Mouse (Mus musculus) limb, embryonic 15.5 days (tissue): ENCODE measurements around the gene Pigm. TPM values are rescaled to one million over a fixed set of nuclear protein-coding genes. Genes with fewer than 3 reads are reported as not detected.

Experiments used
- ATAC-seq: fragments of 200-750 bp; cut with Nextera tagmentation; 2 replicates; pipeline ENCODE4 v1.8.0; 2017; ENCODE audit warnings: low read depth, moderate TSS enrichment; ENCODE audit not compliant: insufficient number of reproducible peaks, low FRiP score, low TSS enrichment
- H3K27ac ChIP-seq: fragments of 300-500 bp; sonication (generic); 2 replicates; pipeline ENCODE4 v1.5.1; 2015; ENCODE audit warnings: moderate library complexity, mild to moderate bottlenecking, inconsistent platforms
- H3K27me3 ChIP-seq: fragments of 300-500 bp; sonication (generic); 2 replicates; pipeline ENCODE4 v1.6.1; 2015; ENCODE audit warnings: inconsistent platforms
- H3K36me3 ChIP-seq: fragments of 300-500 bp; sonication (generic); 2 replicates; pipeline ENCODE4 v1.6.1; 2015; ENCODE audit warnings: inconsistent platforms
- H3K4me1 ChIP-seq: fragments of 300-500 bp; sonication (generic); 2 replicates; pipeline ENCODE4 v1.6.1; 2015; ENCODE audit warnings: inconsistent platforms
- H3K4me2 ChIP-seq: fragments of 300-500 bp; sonication (generic); 2 replicates; pipeline ENCODE4 v1.6.1; 2015; ENCODE audit warnings: mild to moderate bottlenecking, inconsistent platforms
- H3K4me3 ChIP-seq: fragments of 300-500 bp; sonication (generic); 2 replicates; pipeline ENCODE4 v1.5.1; 2015; ENCODE audit warnings: mild to moderate bottlenecking, inconsistent platforms
- H3K9ac ChIP-seq: fragments of 300-500 bp; sonication (generic); 2 replicates; pipeline ENCODE4 v1.6.1; 2015; ENCODE audit warnings: inconsistent platforms
- H3K9me3 ChIP-seq: fragments of 300-500 bp; sonication (generic); 2 replicates; pipeline ENCODE4 v1.6.1; 2016; ENCODE audit warnings: inconsistent platforms
- WGBS: fragments of 180-500 bp; shearing (Covaris S2); methylation state at CpG from one replicate; pipeline ENCODE4 v1.1.7; 2015; 5-methylcytosine and 5-hydroxymethylcytosine counted together
- polyA plus RNA-seq: library from polyadenylated mRNA; unstranded; fragments of >200 nt; fragmentation: Nextera tagmentation; extraction: Ambion mirVana; gene quantifications from 2 replicates; pipeline ENCODE4 v1.2.1, GENCODE M21; 2015

Pigm gene
- polyA plus RNA-seq, 1 experiment from 2014 or later = 5.2 TPM

DNA sequence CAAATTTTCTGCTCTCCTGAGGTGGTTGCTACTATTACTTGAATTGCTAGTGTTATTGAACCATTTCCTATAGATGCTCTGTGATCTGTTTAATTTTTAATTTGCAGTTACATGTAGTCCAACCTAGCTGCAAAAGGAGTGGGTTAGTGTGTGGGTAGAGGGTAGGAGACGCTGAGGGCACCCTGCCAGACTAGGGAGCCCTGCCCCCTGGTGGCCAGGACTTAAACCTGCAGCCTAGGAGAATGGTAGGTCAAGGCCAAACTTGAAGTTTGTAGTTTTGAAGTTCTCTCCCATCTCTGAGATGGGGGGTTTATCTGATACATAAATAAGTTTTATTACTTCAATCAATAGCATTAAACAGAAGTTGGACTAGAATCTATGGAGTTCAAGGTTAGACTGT lies 18.8 kb upstream of the Pigm start:
- no peaks in the 10 kb centered on the region for H3K36me3 ChIP-seq
- no peak overlapping the region for H3K4me2 ChIP-seq
- no peaks in the 10 kb centered on the region for H3K9me3 ChIP-seq
- H3K9ac ChIP-seq = no peak overlapping the region
- H3K27ac ChIP-seq = no peak overlapping the region
- 3% methylated on average over 1 of the region's 1 CpGs for WGBS
- H3K27me3 ChIP-seq = 0 out of 2 replicates have a peak, but pooled peaks cover 2% of the 10 kb centered on the region
- H3K4me1 ChIP-seq = no peaks in the 10 kb centered on the region
- no peak overlapping the region for H3K4me3 ChIP-seq
- no peak for ATAC-seq

DNA sequence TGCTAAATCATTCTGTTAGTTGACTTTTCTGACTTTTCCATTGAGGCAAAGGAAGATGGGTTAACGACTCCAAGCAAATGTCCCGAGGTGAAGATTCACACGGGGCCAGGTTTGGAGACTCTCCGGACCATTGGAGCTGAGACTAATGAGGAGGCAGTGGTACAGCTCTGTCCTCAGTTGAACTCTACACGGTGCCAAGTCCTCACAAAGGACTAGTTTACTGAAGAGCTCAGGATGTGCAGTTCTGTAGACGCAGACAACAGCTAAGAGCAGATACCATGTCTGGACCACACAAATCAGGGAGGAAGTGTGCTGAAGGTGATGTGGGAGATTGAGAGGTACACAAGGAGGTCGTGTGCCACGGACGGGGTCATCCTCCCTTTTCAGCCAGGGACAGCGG lies 18.0 kb upstream of the Pigm start:
- no peak overlapping the region for H3K4me3 ChIP-seq
- no peak for ATAC-seq
- H3K9ac ChIP-seq = no peak overlapping the region
- H3K27me3 ChIP-seq = 0 out of 2 replicates have a peak, but pooled peaks cover 2% of the 10 kb centered on the region
- H3K4me2 ChIP-seq = no peak overlapping the region
- H3K9me3 ChIP-seq = no peaks in the 10 kb centered on the region
- WGBS = 78% methylated on average over 10 of the region's 10 CpGs
- no peak overlapping the region for H3K27ac ChIP-seq
- no peaks in the 10 kb centered on the region for H3K4me1 ChIP-seq
- no peaks in the 10 kb centered on the region for H3K36me3 ChIP-seq

DNA sequence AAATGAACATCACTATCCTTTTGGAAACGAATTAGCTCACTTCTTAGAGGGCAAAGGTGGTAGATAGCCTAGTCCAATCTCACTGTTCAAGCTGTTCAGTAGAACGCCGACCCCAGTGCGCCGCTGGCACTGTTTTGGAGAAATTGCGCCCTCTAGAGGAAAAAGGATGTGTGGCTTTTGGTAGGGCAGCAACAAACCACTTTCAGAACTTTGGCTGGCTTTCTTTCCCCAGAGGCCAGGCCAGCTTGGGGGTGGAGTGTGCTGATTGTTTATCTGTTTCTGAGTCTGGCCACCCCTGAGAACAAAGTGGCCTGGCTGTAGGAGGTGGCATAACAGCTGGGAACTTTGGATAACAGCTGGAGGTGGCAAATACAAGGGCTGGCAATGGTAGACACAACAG lies 11.7 kb upstream of the Pigm start:
- no peaks in the 10 kb centered on the region for H3K36me3 ChIP-seq
- 15% methylated on average over 6 of the region's 6 CpGs for WGBS
- ATAC-seq = no peak
- H3K9ac ChIP-seq = no peak overlapping the region
- H3K9me3 ChIP-seq = no peaks in the 10 kb centered on the region
- H3K4me1 ChIP-seq = no peaks in the 10 kb centered on the region
- no peak overlapping the region for H3K27ac ChIP-seq
- H3K4me2 ChIP-seq = no peak overlapping the region
- no peaks in the 10 kb centered on the region; the same call in 1 of the 2 replicates for H3K27me3 ChIP-seq
- H3K4me3 ChIP-seq = no peak overlapping the region

DNA sequence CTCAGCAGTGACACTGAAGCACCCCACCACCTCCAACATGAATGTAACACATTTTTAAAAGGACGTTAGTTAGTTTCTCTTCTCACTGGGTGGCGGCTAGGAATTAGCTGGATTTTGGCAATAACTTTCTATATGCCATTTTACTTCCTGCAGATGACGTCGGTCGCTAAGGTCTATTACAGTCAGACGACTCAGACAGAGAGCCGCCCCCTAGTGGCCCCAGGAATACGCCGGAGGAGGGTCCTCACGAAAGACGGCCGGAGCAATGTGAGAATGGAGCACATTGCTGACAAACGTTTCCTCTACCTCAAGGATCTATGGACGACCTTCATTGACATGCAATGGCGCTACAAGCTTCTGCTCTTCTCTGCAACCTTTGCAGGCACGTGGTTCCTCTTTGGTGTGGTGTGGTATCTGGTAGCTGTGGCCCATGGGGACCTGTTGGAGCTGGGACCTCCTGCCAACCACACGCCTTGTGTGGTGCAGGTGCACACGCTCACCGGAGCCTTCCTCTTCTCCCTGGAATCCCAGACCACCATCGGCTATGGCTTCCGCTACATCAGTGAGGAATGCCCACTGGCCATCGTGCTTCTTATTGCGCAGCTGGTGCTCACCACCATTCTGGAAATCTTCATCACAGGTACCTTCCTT lies 7.5 kb upstream of the Pigm start:
- ATAC-seq = no peak
- WGBS = 27% methylated on average over 23 of the region's 23 CpGs
- Histone ChIP-seq H3K4me1 (no peaks in the 10 kb centered on the region), H3K4me2 (peak overlapping the region; percentile 19; the same call in 1 of the 2 replicates), H3K4me3 (no peak overlapping the region), H3K27me3 (no peaks in the 10 kb centered on the region; the same call in 1 of the 2 replicates), H3K9ac (no peak overlapping the region), H3K9me3 (no peaks in the 10 kb centered on the region), H3K36me3 (no peaks in the 10 kb centered on the region), H3K27ac (no peak overlapping the region)

DNA sequence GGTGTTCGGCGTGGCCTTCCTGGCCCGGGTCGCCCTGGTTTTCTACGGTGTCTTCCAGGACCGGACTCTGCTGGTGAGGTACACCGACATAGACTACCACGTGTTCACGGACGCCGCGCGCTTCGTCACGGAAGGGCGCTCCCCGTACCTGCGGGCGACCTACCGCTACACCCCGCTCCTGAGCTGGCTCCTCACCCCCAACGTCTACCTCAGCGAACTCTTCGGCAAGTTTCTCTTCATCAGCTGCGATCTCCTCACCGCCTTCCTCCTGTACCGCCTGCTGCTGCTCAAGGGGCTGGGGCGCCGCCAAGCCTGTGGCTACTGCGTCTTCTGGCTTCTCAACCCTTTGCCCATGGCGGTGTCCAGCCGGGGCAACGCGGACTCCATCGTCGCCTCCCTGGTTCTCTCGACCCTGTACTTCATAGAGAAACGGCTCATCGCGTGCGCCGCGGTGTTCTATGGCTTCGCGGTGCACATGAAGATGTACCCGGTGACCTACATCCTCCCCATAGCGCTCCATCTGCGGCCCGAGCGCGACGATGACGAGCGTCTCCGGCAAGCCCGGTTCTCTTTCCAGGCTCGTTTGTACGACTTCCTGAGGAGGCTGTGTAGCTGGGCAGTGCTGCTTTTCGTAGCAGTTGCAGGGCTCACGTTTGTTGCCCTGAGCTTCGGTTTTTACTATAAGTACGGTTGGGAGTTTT lies 562 bp downstream of the Pigm start:
- Histone ChIP-seq H3K9me3 (no peaks in the 10 kb centered on the region), H3K36me3 (peaks cover 22% of the 10 kb centered on the region), H3K9ac (peak overlapping the region; percentile 81), H3K4me1 (peaks cover 23% of the 10 kb centered on the region), H3K27ac (peak overlapping the region; percentile 79), H3K4me3 (peak overlapping the region; percentile 99), H3K27me3 (no peaks in the 10 kb centered on the region), H3K4me2 (peak overlapping the region; percentile 96)
- peak; percentile 52 for ATAC-seq
- WGBS = 2% methylated on average over 62 of the region's 62 CpGs

DNA sequence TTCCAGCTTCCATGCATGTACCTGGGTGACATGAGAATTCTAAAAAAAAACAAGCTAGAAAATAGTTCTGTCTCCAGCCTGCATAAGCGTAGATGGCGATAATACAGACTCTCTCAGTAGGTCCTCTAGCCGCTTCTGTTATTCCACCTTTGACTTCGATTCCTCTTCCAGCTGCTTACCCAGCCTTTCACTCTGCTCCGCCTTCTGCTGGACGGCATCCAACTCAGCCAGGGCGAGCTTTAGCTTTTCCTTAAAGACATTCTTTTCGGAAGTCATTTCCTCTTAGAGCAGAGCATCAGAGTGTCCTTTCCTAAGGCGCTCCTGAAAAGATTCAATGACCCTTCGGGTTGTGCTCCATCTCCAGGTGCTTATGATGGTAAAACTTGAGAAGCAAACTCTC lies 3.7 kb downstream of the Pigm start:
- Histone ChIP-seq H3K4me2 (no peak overlapping the region), H3K4me1 (peaks cover 23% of the 10 kb centered on the region), H3K27ac (no peak overlapping the region), H3K9ac (no peak overlapping the region), H3K36me3 (peaks cover 29% of the 10 kb centered on the region), H3K9me3 (no peaks in the 10 kb centered on the region), H3K4me3 (no peak overlapping the region), H3K27me3 (no peaks in the 10 kb centered on the region)
- ATAC-seq = no peak
- 72% methylated on average over 10 of the region's 10 CpGs for WGBS

DNA sequence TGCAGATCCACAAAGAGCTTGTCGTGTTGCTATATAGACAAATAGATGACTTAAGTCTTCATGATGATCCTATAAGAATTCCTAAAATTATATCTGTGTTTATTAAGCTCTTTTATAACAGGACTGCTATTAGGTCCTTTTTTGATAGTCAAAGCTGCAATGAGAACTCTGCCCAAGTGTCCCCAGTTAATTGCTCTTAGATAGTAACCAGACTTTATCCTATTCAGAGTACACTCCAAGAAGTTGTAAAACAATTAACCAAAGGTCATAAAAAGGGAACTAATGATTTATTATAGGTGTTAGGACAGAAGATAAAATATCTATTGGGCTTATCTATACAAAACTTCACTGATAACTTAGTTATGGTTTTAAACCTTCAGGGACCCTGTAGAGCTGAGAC lies 5.7 kb downstream of the Pigm start:
- Histone ChIP-seq H3K4me2 (no peak overlapping the region), H3K4me1 (peaks cover 19% of the 10 kb centered on the region), H3K9ac (no peak overlapping the region), H3K27ac (no peak overlapping the region), H3K27me3 (no peaks in the 10 kb centered on the region), H3K9me3 (no peaks in the 10 kb centered on the region), H3K36me3 (peaks cover 29% of the 10 kb centered on the region), H3K4me3 (no peak overlapping the region)
- no peak for ATAC-seq
- WGBS = 93% methylated on average over 1 of the region's 1 CpGs

DNA sequence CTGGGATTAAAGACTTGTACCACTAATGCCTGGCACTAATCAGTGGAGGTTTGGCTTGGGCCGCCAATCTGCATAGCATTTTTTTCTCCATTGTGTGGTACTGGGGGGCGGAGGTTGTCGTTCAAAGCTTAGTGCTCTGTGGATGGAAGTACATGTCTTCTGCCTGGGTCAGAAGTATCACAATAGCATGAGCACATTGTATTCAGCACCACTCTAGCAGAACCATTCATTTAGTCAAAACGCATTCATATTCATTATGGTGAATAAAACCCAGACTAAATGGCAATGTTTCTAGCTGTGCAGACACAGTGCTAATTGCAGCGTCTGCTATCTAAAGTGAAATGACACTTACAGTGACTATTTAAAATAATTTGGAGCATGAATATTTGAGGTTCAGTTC lies 10.9 kb downstream of the Pigm start:
- Histone ChIP-seq H3K9me3 (no peaks in the 10 kb centered on the region), H3K4me2 (no peak overlapping the region), H3K4me1 (peaks cover 8% of the 10 kb centered on the region), H3K9ac (no peak overlapping the region), H3K27me3 (no peaks in the 10 kb centered on the region), H3K4me3 (no peak overlapping the region), H3K27ac (no peak overlapping the region), H3K36me3 (peaks cover 6% of the 10 kb centered on the region; the same call in 1 of the 2 replicates)
- ATAC-seq = no peak
- 86% methylated on average over 5 of the region's 5 CpGs for WGBS

DNA sequence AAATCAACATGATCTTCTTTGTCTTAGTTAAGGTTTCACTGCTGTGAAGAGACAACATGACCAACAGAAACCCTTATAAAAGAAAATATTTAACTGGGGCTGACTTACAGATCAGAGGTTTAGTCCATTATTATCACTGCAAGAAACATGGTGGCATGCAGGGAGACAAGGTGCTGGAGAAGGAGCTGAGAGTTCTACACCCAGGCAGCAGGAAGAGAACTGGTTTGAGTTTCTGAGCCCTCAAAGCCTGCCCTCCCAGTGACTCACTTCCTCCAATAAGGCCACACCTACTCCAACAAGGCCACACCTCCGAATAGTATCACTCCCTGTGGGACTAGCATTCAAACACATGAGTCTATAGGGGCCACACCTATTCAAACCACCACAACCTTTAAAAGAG lies 14.4 kb downstream of the Pigm start:
- H3K9ac ChIP-seq = no peak overlapping the region
- no peaks in the 10 kb centered on the region for H3K27me3 ChIP-seq
- H3K36me3 ChIP-seq = no peaks in the 10 kb centered on the region
- H3K4me1 ChIP-seq = peaks cover 9% of the 10 kb centered on the region
- WGBS = 57% methylated on average over 1 of the region's 1 CpGs
- no peak for ATAC-seq
- H3K27ac ChIP-seq = no peak overlapping the region
- no peak overlapping the region for H3K4me2 ChIP-seq
- H3K9me3 ChIP-seq = no peaks in the 10 kb centered on the region
- H3K4me3 ChIP-seq = no peak overlapping the region

DNA sequence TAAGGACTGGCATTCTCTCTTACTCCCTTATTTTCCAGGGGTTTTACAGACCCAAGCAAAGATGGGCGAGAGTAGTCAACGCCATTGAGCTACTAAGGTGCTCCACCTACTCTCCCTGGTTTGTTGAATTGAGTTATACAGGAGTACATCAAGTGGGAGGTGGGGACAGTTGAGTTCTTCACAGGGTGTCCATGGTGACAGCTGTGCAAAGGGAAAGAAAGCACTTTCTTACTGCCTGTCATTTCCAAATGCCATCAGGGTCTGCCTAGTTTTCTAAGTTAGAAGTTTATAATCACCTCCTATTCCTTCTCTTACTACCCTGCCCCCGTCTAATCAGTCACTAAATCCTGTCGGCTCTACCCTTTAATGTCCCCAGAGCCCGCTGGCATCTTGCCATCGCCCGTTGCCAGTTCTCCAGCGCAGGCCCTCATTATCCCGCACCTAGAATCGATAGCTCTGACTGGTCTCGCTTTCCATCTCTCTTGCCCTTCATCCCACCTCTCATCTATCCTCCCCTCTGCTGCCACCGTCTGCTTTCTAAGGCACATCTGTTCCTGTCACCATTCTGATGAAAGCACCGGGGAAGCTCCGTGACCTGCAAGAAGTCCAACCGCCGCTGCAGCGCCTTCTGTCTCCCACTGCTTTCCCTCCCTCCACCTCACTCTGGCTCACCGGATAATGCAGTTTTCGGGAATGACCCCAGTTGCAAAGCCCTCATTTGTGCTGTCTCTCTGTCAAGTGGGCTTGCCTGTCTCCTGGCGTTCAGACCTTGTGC lies 15.6 kb downstream of the Pigm start:
- H3K4me3 ChIP-seq = no peak overlapping the region
- no peaks in the 10 kb centered on the region for H3K9me3 ChIP-seq
- no peak overlapping the region for H3K27ac ChIP-seq
- H3K9ac ChIP-seq = no peak overlapping the region
- peak overlapping the region; percentile 31 for H3K4me2 ChIP-seq
- ATAC-seq = no peak
- H3K4me1 ChIP-seq = peaks cover 10% of the 10 kb centered on the region
- H3K27me3 ChIP-seq = no peaks in the 10 kb centered on the region
- no peaks in the 10 kb centered on the region for H3K36me3 ChIP-seq
- 13% methylated on average over 20 of the region's 20 CpGs for WGBS

DNA sequence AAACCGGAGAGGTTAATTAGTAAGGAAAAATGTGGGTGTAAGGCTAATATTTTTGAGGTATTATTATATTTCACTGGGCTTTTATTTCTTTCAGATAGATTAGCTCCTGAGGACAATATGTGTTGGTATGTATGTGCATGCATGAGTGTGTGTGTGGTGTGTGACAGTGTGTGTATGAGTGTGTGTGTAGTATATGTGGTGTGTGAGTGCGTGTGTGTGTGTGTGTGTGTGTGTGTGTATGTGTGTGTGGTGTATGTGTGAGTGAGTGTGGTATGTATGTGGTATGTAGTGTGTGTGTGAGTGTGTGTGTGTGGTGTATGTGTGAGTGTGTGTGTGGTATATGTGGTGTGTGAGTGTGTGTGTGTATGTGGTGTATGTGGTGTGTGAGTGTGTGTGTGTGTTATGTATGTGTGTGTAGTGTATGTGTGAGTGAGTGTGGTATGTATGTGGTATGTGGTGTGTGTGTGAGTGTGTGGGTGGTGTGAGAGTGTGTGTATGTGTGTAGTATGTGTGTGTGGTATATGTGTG lies 16.4 kb downstream of the Pigm start:
- no peak overlapping the region for H3K9ac ChIP-seq
- ATAC-seq = no peak
- 60% methylated on average over 2 of the region's 2 CpGs for WGBS
- H3K27me3 ChIP-seq = no peaks in the 10 kb centered on the region
- H3K27ac ChIP-seq = no peak overlapping the region
- no peaks in the 10 kb centered on the region for H3K36me3 ChIP-seq
- H3K4me2 ChIP-seq = no peak overlapping the region
- H3K4me1 ChIP-seq = peaks cover 14% of the 10 kb centered on the region
- H3K4me3 ChIP-seq = no peak overlapping the region
- H3K9me3 ChIP-seq = no peaks in the 10 kb centered on the region

DNA sequence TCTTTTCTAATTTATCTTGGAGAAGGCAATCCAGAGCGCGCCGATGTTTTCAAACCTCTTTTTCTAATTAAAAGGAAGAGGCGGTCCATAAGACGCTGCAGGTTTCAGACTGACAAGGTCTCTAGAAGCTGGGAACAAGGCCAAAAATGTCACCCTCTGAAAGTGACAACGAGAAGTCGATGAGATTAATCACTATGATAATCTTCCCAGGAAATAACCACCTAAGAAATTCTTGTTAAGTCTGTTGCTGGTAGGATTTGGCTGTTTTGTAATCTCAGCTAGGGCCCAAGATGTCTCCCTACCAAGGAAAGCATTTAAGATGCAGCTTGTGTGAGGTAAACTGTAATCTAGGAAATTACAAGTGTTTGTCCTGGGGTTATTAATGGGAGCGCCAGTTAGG lies 17.4 kb downstream of the Pigm start:
- H3K4me3 ChIP-seq = no peak overlapping the region
- WGBS = 47% methylated on average over 8 of the region's 8 CpGs
- peaks cover 14% of the 10 kb centered on the region for H3K4me1 ChIP-seq
- no peak for ATAC-seq
- H3K9me3 ChIP-seq = no peaks in the 10 kb centered on the region
- no peaks in the 10 kb centered on the region for H3K27me3 ChIP-seq
- H3K36me3 ChIP-seq = no peaks in the 10 kb centered on the region
- no peak overlapping the region for H3K27ac ChIP-seq
- no peak overlapping the region for H3K4me2 ChIP-seq
- H3K9ac ChIP-seq = no peak overlapping the region
